Mouse (Mus musculus): ENCODE data around the gene Zfand4. TPM values are rescaled to one million over a fixed set of nuclear protein-coding genes. Genes with fewer than 3 reads are reported as not detected.

Gene Zfand4
- total and polyA plus RNA-seq, 2 experiments from 2014 or later = 3.9 to 7.0 TPM

DNA sequence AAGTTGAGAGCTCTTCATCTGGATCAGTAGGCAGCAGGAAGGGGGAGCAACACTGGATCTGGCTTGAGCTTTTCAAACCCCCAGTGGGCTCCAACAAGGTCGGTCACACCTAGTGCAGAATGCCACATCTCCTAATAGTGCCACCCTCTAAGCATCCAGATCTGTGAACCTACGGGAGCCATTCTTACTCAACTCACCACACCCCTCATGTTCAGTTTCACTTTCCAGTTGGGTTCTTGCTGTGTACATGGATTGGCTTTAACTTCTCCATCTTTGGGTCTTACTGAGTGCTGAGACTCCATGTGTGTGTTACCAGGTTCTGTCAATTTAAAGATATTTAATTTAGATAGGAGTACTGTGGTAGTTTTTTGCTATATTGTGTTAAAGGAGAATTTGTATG lies 47.4 kb downstream of the Zfand4 start:
- Histone ChIP-seq H3K4me2 (ENCODE audit: low read depth, low read length) (no peak overlapping the region), H3K4me1 (ENCODE audit: insufficient read depth, low read length) (no peaks in the 10 kb centered on the region), H3K36me3 (ENCODE audit: insufficient read depth, low read length) (no peaks in the 10 kb centered on the region), H3K4me3 (ENCODE audit: low read length) (no peak overlapping the region), H3K27me3 (ENCODE audit: insufficient read depth, low read length) (no peaks in the 10 kb centered on the region), H3K9ac (replicated peaks; ENCODE audit: low read length) (no peak overlapping the region), H3K27ac (no peak overlapping the region), H3K9me3 (ENCODE audit: low read length) (no peaks in the 10 kb centered on the region)
- DNase-seq (ENCODE audit: low spot score) = no peak
- no peak for TF ChIP-seq CTCF (IDR thresholded peaks at IDR 0.05; ENCODE audit: low read depth)
- no peak for ATAC-seq
- WGBS = 93% methylated on average over 2 of the region's 2 CpGs

DNA sequence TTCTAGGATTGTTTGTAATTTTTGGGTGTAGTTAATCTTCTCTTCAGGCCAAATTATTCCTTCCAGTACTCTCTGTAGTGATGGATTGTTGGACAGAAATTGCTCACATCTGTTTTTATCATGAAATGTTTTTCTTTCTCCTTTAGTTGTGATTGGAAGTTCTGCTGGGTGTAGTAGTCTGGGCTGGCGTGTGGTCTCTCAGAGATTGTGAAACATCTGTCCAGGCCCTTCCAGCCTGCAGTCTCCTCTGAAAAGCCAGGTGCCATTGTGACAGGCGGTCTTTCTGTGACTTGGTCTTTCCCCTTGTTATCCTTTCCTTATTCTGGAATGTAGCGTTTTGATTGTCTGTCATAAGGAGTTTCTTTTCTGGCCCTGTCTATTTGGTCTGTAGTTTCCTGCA lies 55.2 kb downstream of the Zfand4 start:
- Histone ChIP-seq H3K27me3 (ENCODE audit: insufficient read depth, low read length) (no peaks in the 10 kb centered on the region), H3K9ac (replicated peaks; ENCODE audit: low read length) (no peak overlapping the region), H3K4me3 (ENCODE audit: low read length) (no peak overlapping the region), H3K4me1 (ENCODE audit: insufficient read depth, low read length) (no peaks in the 10 kb centered on the region), H3K36me3 (ENCODE audit: insufficient read depth, low read length) (no peaks in the 10 kb centered on the region), H3K4me2 (ENCODE audit: low read depth, low read length) (no peak overlapping the region), H3K9me3 (ENCODE audit: low read length) (no peaks in the 10 kb centered on the region), H3K27ac (no peak overlapping the region)
- ATAC-seq (no peak), DNase-seq (ENCODE audit: low spot score) (no peak)
- no peak for TF ChIP-seq CTCF (IDR thresholded peaks at IDR 0.05; ENCODE audit: low read depth)
- WGBS = 80% methylated on average over 3 of the region's 3 CpGs

DNA sequence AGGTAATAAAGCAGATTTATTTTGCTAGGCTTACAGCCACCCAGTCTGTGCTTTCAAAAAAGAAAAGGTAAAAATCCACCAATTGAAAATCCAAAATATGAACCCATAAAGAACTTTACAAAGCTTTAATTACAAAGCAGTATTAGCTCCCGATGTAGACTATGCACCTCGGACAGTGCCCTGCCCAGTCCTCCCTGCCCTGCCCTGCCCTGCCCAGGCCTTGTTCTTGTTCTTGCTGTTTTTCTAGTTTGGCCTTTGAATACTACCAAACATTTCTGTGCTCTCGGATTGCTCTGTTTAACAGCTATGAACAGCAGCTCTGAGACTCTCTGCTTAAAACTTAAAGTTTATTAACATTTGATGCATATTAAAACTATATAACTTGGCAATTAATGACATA lies 62.6 kb downstream of the Zfand4 start:
- Histone ChIP-seq H3K9me3 (ENCODE audit: low read length) (no peaks in the 10 kb centered on the region), H3K4me3 (ENCODE audit: low read length) (no peak overlapping the region), H3K9ac (replicated peaks; ENCODE audit: low read length) (no peak overlapping the region), H3K4me1 (ENCODE audit: insufficient read depth, low read length) (no peaks in the 10 kb centered on the region), H3K4me2 (ENCODE audit: low read depth, low read length) (no peak overlapping the region), H3K27ac (no peak overlapping the region), H3K36me3 (ENCODE audit: insufficient read depth, low read length) (no peaks in the 10 kb centered on the region), H3K27me3 (ENCODE audit: insufficient read depth, low read length) (no peaks in the 10 kb centered on the region)
- 87% methylated on average over 3 of the region's 3 CpGs for WGBS
- DNase-seq (ENCODE audit: low spot score) = no peak
- no peak for TF ChIP-seq CTCF (IDR thresholded peaks at IDR 0.05; ENCODE audit: low read depth)
- no peak for ATAC-seq

DNA sequence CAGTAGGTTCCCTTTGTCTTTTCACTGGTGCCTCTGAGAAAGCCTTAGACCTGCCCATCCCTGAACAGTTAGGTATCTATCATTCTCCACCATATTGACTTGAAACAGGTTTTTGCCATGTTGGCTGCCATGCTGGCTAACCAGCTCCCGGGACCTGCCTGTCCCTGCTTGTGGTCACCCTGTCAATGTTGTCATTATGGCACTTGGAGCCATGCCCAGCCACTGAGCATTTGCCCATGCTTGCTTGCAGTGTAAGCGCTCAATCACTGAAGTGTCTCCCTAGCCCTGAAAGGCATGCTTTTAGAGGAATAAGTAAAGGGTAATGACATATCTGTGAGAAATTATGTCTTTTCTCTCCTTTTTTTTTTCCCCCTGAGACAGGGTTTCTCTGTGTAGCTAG lies 67.4 kb downstream of the Zfand4 start:
- no peak overlapping the region for H3K9ac ChIP-seq (replicated peaks; ENCODE audit: low read length)
- H3K9me3 ChIP-seq (ENCODE audit: low read length) = no peaks in the 10 kb centered on the region
- DNase-seq (ENCODE audit: low spot score) (peak; percentile 25), ATAC-seq (no peak)
- H3K27ac ChIP-seq = no peak overlapping the region
- no peaks in the 10 kb centered on the region for H3K27me3 ChIP-seq (ENCODE audit: insufficient read depth, low read length)
- no peaks in the 10 kb centered on the region for H3K36me3 ChIP-seq (ENCODE audit: insufficient read depth, low read length)
- H3K4me3 ChIP-seq (ENCODE audit: low read length) = no peak overlapping the region
- H3K4me1 ChIP-seq (ENCODE audit: insufficient read depth, low read length) = no peaks in the 10 kb centered on the region
- no peak for TF ChIP-seq CTCF (IDR thresholded peaks at IDR 0.05; ENCODE audit: low read depth)
- 64% methylated on average over 2 of the region's 2 CpGs for WGBS
- no peak overlapping the region for H3K4me2 ChIP-seq (ENCODE audit: low read depth, low read length)

DNA sequence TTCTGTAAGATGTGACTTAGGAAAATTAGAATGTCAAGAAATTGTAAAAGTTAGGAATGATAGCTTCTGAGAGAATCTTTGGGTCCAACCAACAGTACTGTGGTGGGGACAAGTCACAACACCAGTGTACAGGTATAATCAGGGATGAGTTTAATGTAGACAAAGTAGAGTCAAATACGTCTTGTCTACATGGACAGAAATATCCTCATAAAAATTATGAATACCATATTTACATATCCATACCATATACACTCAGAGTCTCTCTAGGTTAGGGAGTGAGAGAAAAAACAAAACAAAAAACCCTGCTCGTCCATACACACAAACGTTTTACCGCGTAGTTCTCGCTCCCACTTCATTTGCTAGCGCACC lies 73.4 kb downstream of the Zfand4 start:
- H3K9ac ChIP-seq (replicated peaks; ENCODE audit: low read length) = peak overlapping the region; percentile 69
- H3K4me3 ChIP-seq (ENCODE audit: low read length) = peak overlapping the region; percentile 80
- H3K27me3 ChIP-seq (ENCODE audit: insufficient read depth, low read length) = no peaks in the 10 kb centered on the region
- no peak for TF ChIP-seq CTCF (IDR thresholded peaks at IDR 0.05; ENCODE audit: low read depth)
- H3K4me1 ChIP-seq (ENCODE audit: insufficient read depth, low read length) = peaks cover 6% of the 10 kb centered on the region; the same call in 1 of the 2 replicates
- no peak for DNase-seq (ENCODE audit: low spot score)
- H3K27ac ChIP-seq = peak overlapping the region; percentile 81
- no peak for ATAC-seq
- peak overlapping the region; percentile 59 for H3K4me2 ChIP-seq (ENCODE audit: low read depth, low read length)
- no peaks in the 10 kb centered on the region for H3K36me3 ChIP-seq (ENCODE audit: insufficient read depth, low read length)
- no peaks in the 10 kb centered on the region for H3K9me3 ChIP-seq (ENCODE audit: low read length)
- 1% methylated on average over 7 of the region's 7 CpGs for WGBS

DNA sequence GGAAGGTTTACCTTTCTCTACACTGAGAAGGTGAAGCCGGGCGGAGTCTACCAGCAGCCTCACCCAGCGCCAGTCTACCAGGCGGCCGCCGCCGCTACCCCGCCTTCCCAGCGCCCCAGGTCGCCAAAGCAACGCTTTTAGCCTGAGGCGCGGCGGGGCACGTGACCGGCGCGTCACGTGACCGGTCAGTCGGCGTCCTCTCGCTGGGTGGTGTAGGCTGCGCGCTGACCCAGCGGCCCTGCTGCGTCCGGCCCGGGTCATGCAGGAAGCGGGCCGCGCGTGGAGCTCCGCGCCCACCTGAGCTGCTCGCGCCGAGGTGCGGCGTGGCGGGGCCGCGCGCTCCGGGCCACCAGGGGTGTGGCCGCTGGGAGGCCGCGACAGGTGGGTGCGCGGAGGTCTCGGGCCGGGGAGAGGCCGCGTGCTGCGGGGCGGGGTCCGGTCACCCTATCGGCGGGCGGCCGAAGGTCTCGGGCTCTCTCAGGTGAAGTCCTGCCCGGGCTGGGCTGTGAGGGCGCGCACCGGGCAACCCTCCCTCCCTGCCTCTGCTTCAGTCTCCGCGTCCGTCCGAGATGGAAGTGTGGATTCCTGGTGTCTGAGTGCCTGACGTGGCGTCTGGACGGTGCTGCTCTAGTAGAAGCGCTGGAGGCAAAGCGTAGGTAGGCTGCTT lies 73.9 kb downstream of the Zfand4 start, which contains the start of gene March8:
Gene March8, plus strand, starts transcription at position 190 of the 667 bp plus-strand sequence.
- Histone ChIP-seq H3K36me3 (ENCODE audit: insufficient read depth, low read length) (no peaks in the 10 kb centered on the region), H3K4me2 (ENCODE audit: low read depth, low read length) (peak within 1 kb of the TSS; percentile 59), H3K27ac (peak within 1 kb of the TSS; percentile 81), H3K9me3 (ENCODE audit: low read length) (no peaks in the 10 kb centered on the region), H3K4me1 (ENCODE audit: insufficient read depth, low read length) (peaks cover 6% of the 10 kb centered on the region; the same call in 1 of the 2 replicates), H3K9ac (replicated peaks; ENCODE audit: low read length) (peak within 1 kb of the TSS; percentile 69), H3K4me3 (ENCODE audit: low read length) (peak within 1 kb of the TSS; percentile 80), H3K27me3 (ENCODE audit: insufficient read depth, low read length) (no peaks in the 10 kb centered on the region)
- TF ChIP-seq CTCF (IDR thresholded peaks at IDR 0.05; ENCODE audit: low read depth) = no peak
- ATAC-seq (peak; percentile 97), DNase-seq (ENCODE audit: low spot score) (peak; percentile 96)
- whole genome bisulfite sequencing = under 1% methylated on average over 64 of the region's 75 CpGs

DNA sequence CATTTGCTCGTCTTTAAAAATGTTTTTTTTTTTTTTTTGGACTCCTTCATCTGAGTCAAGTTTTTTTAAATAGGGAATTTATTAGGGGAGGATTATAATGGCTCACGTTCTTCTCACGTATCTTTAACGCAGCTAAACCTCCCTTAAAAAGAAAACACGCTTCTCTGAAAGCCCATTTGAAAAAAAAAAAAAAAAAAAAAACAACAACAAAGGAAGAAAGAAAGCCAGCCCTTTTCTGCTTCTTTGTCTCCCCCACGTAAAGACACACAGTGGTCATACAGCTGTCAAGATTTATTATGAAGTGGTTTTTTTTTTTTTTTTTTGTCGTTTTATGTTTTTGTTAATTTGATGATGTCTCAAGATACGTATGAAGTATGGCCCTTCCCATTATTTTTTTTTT lies 74.5 kb downstream of the Zfand4 start:
- Histone ChIP-seq H3K9ac (replicated peaks; ENCODE audit: low read length) (peak overlapping the region; percentile 69), H3K27me3 (ENCODE audit: insufficient read depth, low read length) (no peaks in the 10 kb centered on the region), H3K4me2 (ENCODE audit: low read depth, low read length) (peak overlapping the region; percentile 59), H3K4me3 (ENCODE audit: low read length) (peak overlapping the region; percentile 80), H3K36me3 (ENCODE audit: insufficient read depth, low read length) (no peaks in the 10 kb centered on the region), H3K27ac (peak overlapping the region; percentile 81; the same call in 1 of the 2 replicates), H3K4me1 (ENCODE audit: insufficient read depth, low read length) (peaks cover 6% of the 10 kb centered on the region; the same call in 1 of the 2 replicates), H3K9me3 (ENCODE audit: low read length) (no peaks in the 10 kb centered on the region)
- no peak for ATAC-seq
- TF ChIP-seq CTCF (IDR thresholded peaks at IDR 0.05; ENCODE audit: low read depth) = no peak
- no peak for DNase-seq (ENCODE audit: low spot score)
- 6% methylated on average over 8 of the region's 8 CpGs for WGBS
